Mouse (Mus musculus) C2C12 (cell line): ENCODE data around the gene Cort. TPM values are rescaled to one million over a fixed set of nuclear protein-coding genes. Genes with fewer than 3 reads are reported as not detected.
"Not testable (repeated sequence)": the region's sequence is repeated elsewhere in the genome, so short reads cannot be mapped to it uniquely, and the experiment has no call there.

Experiments
- H3K27me3 ChIP-seq: one replicate; pipeline ENCODE4 v1.6.1; 2011; ENCODE audit not compliant: control insufficient read depth, insufficient read depth, insufficient read length
- H3K36me3 ChIP-seq: one replicate; pipeline ENCODE4 v1.6.1; 2011; ENCODE audit not compliant: control insufficient read depth, insufficient read depth
- H3K4me3 ChIP-seq: one replicate; pipeline ENCODE4 v1.5.1; 2011; ENCODE audit warnings: mild to moderate bottlenecking, control low read depth; ENCODE audit not compliant: poor library complexity, insufficient read depth, severe bottlenecking
- H3K79me2 ChIP-seq: one replicate; pipeline ENCODE4 v1.6.1; 2011; ENCODE audit not compliant: control insufficient read depth, insufficient read depth
- H3K79me3 ChIP-seq: one replicate; pipeline ENCODE4 v1.6.1; 2011; ENCODE audit warnings: low read depth, control low read depth
- H3ac ChIP-seq: one replicate; pipeline ENCODE3; 2011; ENCODE audit warnings: low read depth; ENCODE audit not compliant: control insufficient read depth, insufficient read length
- CEBPB ChIP-seq: IDR thresholded peaks from one replicate; pipeline ENCODE4 v1.6.1; 2011; ENCODE audit warnings: low read depth, mild to moderate bottlenecking, control low read depth, moderate library complexity
- CTCF ChIP-seq: IDR thresholded peaks from one replicate; pipeline ENCODE4 v1.5.1; 2011; ENCODE audit not compliant: control insufficient read depth, insufficient read depth, insufficient read length
- FOSL1 ChIP-seq: IDR thresholded peaks from one replicate; pipeline ENCODE4 v1.8.0; 2011; ENCODE audit warnings: mild to moderate bottlenecking, low read length; ENCODE audit not compliant: poor library complexity, insufficient read depth, severe bottlenecking
- MAX ChIP-seq: IDR thresholded peaks from one replicate; pipeline ENCODE4 v1.6.1; 2011; ENCODE audit warnings: mild to moderate bottlenecking, control low read depth
- MYOD1 ChIP-seq: IDR thresholded peaks from one replicate; pipeline ENCODE4 v1.6.1; 2011; ENCODE audit warnings: low read depth; ENCODE audit not compliant: control insufficient read depth, insufficient read length
- MYOG ChIP-seq: IDR thresholded peaks from one replicate; pipeline ENCODE4 v1.6.1; 2011; ENCODE audit not compliant: control insufficient read depth, insufficient read length; ENCODE audit errors: extremely low read depth
- USF1 ChIP-seq: IDR thresholded peaks from one replicate; pipeline ENCODE4 v1.6.1; 2011; ENCODE audit warnings: low read depth, mild to moderate bottlenecking, control low read depth, moderate library complexity
- polyA plus RNA-seq: library from polyadenylated mRNA; unstranded; fragments of >200 nt; fragmentation: generic; extraction: Trizol; gene quantifications from one replicate; pipeline ENCODE4 v1.2.1, GENCODE M21; 2012; ENCODE audit warnings: missing spikeins

Gene Cort
- polyA plus RNA-seq, 1 experiment, result 0.20 TPM

GRCm38 (mm10) chr4:149131789-149132565, 5.4 kb upstream of the Cort start:
- TF ChIP-seq MYOG (no peak), MAX (no peak), CTCF (no peak), CEBPB (no peak)
- Histone ChIP-seq H3K4me3 (no peak overlapping the region), H3K36me3 (peaks cover 13% of the 10 kb centered on the region), H3K79me2 (peaks cover 36% of the 10 kb centered on the region), H3ac (no peak overlapping the region), H3K79me3 (peaks cover 10% of the 10 kb centered on the region), H3K27me3 (no peaks in the 10 kb centered on the region)

GRCm38 (mm10) chr4:149131021-149131752, 4.6 kb upstream of the Cort start:
- Histone ChIP-seq H3ac (no peak overlapping the region), H3K79me2 (peaks cover 28% of the 10 kb centered on the region), H3K27me3 (no peaks in the 10 kb centered on the region), H3K79me3 (peaks cover 8% of the 10 kb centered on the region), H3K4me3 (no peak overlapping the region), H3K36me3 (peaks cover 14% of the 10 kb centered on the region)
- TF ChIP-seq MYOD1 (no peak), USF1 (no peak), MYOG (no peak), FOSL1 (no peak), CEBPB (no peak), MAX (no peak), CTCF (no peak)

DNA sequence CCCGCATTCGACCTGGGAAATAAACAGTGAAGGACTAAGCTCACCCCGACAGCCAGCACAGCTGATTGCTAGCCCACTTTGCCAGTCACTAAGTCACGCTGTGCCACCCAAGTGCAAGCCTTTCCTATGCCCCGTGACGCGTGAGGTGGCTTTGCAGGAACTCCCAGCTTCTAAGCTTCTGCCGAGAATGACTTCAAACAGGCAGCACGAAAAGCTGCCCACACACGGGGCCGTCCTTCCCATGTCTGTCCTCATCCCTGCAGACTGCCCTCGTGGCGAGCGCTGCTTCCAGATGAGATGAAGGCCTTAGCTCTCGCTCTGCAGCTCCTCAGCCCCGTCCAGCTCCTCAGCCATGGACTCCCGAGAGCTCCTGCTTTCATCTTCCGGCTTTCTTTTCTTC, 1.9 kb upstream of the Cort start:
- Histone ChIP-seq H3K27me3 (no peaks in the 10 kb centered on the region), H3ac (no peak overlapping the region), H3K36me3 (peaks cover 19% of the 10 kb centered on the region), H3K79me2 (peaks cover 6% of the 10 kb centered on the region), H3K79me3 (no peaks in the 10 kb centered on the region), H3K4me3 (no peak overlapping the region)
- TF ChIP-seq USF1 (no peak), MAX (no peak), CEBPB (no peak)

DNA sequence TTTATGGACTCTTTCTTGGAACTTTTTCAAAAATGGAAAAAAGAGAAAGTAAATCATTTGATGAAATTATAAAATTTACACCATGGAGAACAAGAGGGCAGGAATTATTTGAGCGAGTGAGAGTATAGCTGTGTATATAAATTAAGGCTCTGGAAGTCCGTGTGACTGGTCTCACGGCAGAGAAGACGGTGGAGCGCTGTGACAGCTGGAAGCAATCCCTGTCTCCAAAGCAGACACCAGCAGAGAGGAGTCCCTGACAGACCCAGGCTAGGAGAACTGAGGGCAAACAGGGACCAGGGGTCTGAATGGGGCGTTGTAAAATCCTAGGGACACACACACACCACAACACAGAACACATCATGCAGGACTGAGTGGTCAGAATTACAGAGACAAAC, 451 bp downstream of the Cort start:
- Histone ChIP-seq H3K79me3 (no peaks in the 10 kb centered on the region), H3ac (no peak overlapping the region), H3K4me3 (no peak overlapping the region), H3K27me3 (no peaks in the 10 kb centered on the region), H3K79me2 (no peaks in the 10 kb centered on the region), H3K36me3 (peaks cover 17% of the 10 kb centered on the region)
- TF ChIP-seq MAX (no peak), MYOG (no peak), CTCF (no peak), CEBPB (no peak), USF1 (no peak), FOSL1 (no peak), MYOD1 (no peak)

DNA sequence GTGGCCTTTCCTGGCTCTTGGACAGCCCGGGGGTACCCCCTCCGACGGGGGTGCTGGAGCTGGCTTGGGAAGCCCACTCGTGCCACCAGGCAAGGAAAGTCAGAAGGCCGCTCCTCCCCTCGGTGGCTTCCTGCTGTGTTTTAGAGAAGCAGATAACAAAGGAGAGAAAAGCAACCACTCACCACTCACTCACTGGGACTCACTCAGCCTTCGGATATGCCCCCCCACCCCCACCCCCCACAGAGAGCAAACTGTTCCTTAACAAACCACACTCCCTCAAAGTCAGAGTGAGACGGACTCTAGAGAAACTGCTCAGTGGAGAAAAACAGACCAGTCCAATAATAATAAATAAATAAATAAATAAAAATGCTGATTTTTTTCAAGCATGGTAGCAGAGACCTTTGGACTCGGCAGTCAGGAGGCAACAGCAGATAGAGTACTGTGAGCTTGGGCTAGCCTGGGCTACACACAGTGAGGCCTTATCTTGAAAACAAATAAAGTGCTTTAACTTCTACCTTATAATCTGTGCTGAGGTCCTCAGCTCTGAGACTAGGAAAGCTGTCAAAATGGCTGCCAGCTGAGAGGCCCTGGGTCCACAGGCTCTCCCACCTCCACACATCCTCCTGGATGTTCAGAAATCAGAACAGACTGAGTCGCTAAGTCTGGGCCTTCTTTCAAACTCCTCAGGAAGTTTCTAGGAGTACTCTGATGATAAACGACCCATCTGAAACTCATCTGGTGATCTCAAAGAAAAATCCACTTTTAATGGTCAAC, 1.0 kb downstream of the Cort start:
- H3K36me3 ChIP-seq, result peaks cover 17% of the 10 kb centered on the region
- no peaks in the 10 kb centered on the region for H3K27me3 ChIP-seq
- no peaks in the 10 kb centered on the region for H3K79me3 ChIP-seq
- no peaks in the 10 kb centered on the region for H3K79me2 ChIP-seq
- H3ac ChIP-seq, result no peak overlapping the region
- no peak overlapping the region for H3K4me3 ChIP-seq
- TF ChIP-seq USF1 (no peak), MYOG (no peak), CEBPB (no peak), MYOD1 (no peak), CTCF (no peak), FOSL1 (no peak), MAX (no peak)

GRCm38 (mm10) chr4:149123432-149123831, 3.1 kb downstream of the Cort start:
- Histone ChIP-seq H3K79me3 (no peaks in the 10 kb centered on the region), H3ac (no peak overlapping the region), H3K27me3 (no peaks in the 10 kb centered on the region), H3K79me2 (no peaks in the 10 kb centered on the region), H3K4me3 (no peak overlapping the region), H3K36me3 (peaks cover 12% of the 10 kb centered on the region)
- no peak for TF ChIP-seq CEBPB
- TF ChIP-seq FOSL1, result no peak
- no peak for TF ChIP-seq MYOD1
- TF ChIP-seq USF1, result no peak
- no peak for TF ChIP-seq MAX
- TF ChIP-seq CTCF, result no peak
- TF ChIP-seq MYOG, result no peak

GRCm38 (mm10) chr4:149119978-149120562, 6.5 kb downstream of the Cort start:
- H3K36me3 ChIP-seq, H3ac ChIP-seq, H3K79me2 ChIP-seq, H3K4me3 ChIP-seq, H3K27me3 ChIP-seq, H3K79me3 ChIP-seq: not testable (repeated sequence)
